Mouse (Mus musculus): ENCODE results near the gene Ak2.

- TF ChIP-seq CTCF (IDR thresholded peaks at IDR 0.05; ENCODE audit: low read depth) (no peak), EP300 (optimal IDR thresholded peaks at IDR 0.05) (no peak)
Measured at GRCm38 (mm10) chr4:129000786-129001185, 9.0 kb downstream of the Ak2 start.

All from stomach, postnatal 0 days (tissue).